Mouse (Mus musculus) midbrain, embryonic 12.5 days (tissue): ENCODE measurements around the gene Olfr16. TPM values are rescaled to one million over a fixed set of nuclear protein-coding genes. Genes with fewer than 3 reads are reported as not detected.

ENCODE experiments used
- ATAC-seq: fragments of 200-750 bp; cut with Nextera tagmentation; 2 replicates; pipeline ENCODE4 v1.8.0; 2017; ENCODE audit warnings: low read depth, moderate TSS enrichment, moderate library complexity; ENCODE audit not compliant: low FRiP score
- H3K27ac ChIP-seq: fragments of 300-500 bp; sonication (generic); replicated peaks from 2 replicates; pipeline ENCODE4 v1.5.1; 2016; ENCODE audit warnings: mild to moderate bottlenecking
- H3K27me3 ChIP-seq: fragments of 300-500 bp; sonication (generic); 2 replicates; pipeline ENCODE4 v1.6.1; 2016; ENCODE audit warnings: mild to moderate bottlenecking
- H3K36me3 ChIP-seq: fragments of 300-500 bp; sonication (generic); 2 replicates; pipeline ENCODE4 v1.6.1; 2016
- H3K4me1 ChIP-seq: fragments of 300-500 bp; sonication (generic); 2 replicates; pipeline ENCODE4 v1.6.1; 2016
- H3K4me2 ChIP-seq: fragments of 300-500 bp; sonication (generic); replicated peaks from 2 replicates; pipeline ENCODE4 v1.6.1; 2016; ENCODE audit warnings: mild to moderate bottlenecking, moderate library complexity
- H3K4me3 ChIP-seq: fragments of 300-500 bp; sonication (generic); 2 replicates; pipeline ENCODE4 v1.5.1; 2016; ENCODE audit warnings: mild to moderate bottlenecking
- H3K9ac ChIP-seq: fragments of 300-500 bp; sonication (generic); replicated peaks from 2 replicates; pipeline ENCODE4 v1.6.1; 2016; ENCODE audit warnings: mild to moderate bottlenecking, moderate library complexity
- H3K9me3 ChIP-seq: fragments of 300-500 bp; sonication (generic); 2 replicates; pipeline ENCODE4 v1.6.1; 2016; ENCODE audit warnings: mild to moderate bottlenecking
- WGBS: fragments of 180-500 bp; shearing (Covaris S2); methylation state at CpG from one replicate; pipeline ENCODE4 v1.1.7; 2016; 5-methylcytosine and 5-hydroxymethylcytosine counted together
- polyA plus RNA-seq: library from polyadenylated mRNA; unstranded; fragments of >200 nt; fragmentation: Nextera tagmentation; extraction: Ambion mirVana; gene quantifications from 2 replicates; pipeline ENCODE4 v1.2.1, GENCODE M21; 2016

The Olfr16 gene
- polyA plus RNA-seq = not detected in 2 replicates

DNA sequence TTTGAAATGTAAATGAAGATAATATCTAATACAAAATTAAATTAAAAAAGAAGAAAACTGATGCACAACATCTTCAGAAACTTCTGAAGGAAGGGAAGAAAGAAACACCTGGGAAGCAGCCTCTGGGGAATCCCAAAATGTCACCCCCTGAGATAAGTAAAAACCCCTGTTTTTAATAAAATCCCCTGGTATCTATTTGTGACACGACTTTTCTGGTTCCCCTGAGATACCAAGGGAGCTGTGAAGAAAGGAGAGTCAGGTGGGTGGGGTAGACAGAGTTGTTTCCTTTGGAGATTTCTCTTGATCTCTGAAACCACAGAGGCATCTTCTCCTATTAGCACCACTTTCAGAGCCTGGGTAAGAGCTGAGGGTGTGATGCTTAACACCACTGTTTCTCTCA lies at the start of gene Olfr16:
Gene Olfr16 (plus strand): TSS at position 250 of the 400 bp plus-strand sequence.
- Histone ChIP-seq H3K27me3 (no peaks in the 10 kb centered on the region), H3K9me3 (no peaks in the 10 kb centered on the region), H3K36me3 (no peaks in the 10 kb centered on the region), H3K4me3 (no peak within 1 kb of the TSS), H3K4me1 (no peaks in the 10 kb centered on the region), H3K4me2 (no peak within 1 kb of the TSS), H3K9ac (no peak within 1 kb of the TSS), H3K27ac (no peak within 1 kb of the TSS)
- WGBS = 64% methylated on average over 1 of the region's 1 CpGs
- no peak for ATAC-seq

DNA sequence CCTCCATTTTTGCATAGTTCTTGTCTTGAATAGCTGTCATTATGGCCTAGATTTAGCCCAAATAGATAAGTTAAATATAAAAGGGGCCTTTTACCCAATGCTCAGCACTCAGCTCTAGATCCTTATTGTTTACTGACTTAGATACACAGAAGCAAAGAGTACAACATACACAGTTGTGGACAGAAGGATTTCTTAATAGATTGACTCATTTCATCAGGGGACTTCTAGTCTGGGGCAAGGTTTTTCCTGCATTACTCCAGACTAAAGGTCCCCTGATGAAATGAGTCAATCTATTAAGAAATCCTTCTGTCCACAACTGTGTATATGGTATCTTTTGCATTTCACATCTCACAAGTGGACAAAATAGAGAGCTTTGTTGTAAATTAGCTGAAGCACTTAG lies 46.9 kb upstream of the Olfr16 start:
- H3K4me1 ChIP-seq = no peaks in the 10 kb centered on the region
- H3K27me3 ChIP-seq = no peaks in the 10 kb centered on the region
- no peak overlapping the region for H3K4me2 ChIP-seq
- H3K4me3 ChIP-seq = no peak overlapping the region
- no peaks in the 10 kb centered on the region for H3K9me3 ChIP-seq
- H3K36me3 ChIP-seq = no peaks in the 10 kb centered on the region
- no peak for ATAC-seq
- H3K27ac ChIP-seq = no peak overlapping the region
- H3K9ac ChIP-seq = no peak overlapping the region

DNA sequence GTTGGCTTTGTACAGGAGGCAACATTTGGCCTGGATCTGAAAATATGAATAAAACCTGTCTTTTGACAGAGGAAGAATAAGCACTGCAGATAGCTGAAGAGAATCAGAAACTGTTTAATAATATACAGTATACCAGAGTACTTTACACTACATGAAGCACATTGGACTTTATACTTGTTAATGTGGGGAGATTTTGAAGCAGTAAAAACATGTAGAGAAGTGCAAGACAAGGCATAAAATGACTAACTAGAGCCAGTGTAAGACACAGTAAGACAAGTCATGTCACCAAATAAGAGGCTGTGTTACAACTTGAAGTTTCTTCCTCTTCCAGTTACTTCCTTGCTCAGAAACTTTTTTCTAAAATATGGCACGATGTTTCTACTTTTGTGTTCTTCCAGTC lies 33.1 kb upstream of the Olfr16 start:
- Histone ChIP-seq H3K27me3 (no peaks in the 10 kb centered on the region), H3K9ac (no peak overlapping the region), H3K9me3 (no peaks in the 10 kb centered on the region), H3K4me1 (no peaks in the 10 kb centered on the region), H3K36me3 (no peaks in the 10 kb centered on the region), H3K4me2 (no peak overlapping the region), H3K27ac (no peak overlapping the region), H3K4me3 (no peak overlapping the region)
- 91% methylated on average over 1 of the region's 1 CpGs for WGBS
- ATAC-seq = no peak

DNA sequence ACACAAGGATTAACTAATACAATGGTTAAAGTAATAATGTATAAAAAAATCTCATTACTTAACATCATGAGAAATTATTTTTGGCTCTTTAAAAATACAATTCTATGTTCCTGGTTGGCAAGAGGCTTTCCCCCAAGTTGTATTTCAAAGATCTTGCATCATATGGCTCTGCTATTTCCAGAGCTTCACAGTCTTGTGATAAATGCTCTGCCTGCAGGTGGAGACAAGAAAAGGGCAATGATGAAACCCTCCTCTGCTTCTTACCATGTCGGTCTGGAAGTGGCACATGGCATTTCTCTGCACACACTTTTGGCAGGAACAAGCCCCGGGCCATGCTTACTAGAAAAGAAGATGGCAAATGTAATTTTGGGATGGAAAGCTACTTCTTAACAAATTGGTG lies 31.8 kb upstream of the Olfr16 start:
- H3K36me3 ChIP-seq = no peaks in the 10 kb centered on the region
- 88% methylated on average over 2 of the region's 2 CpGs for WGBS
- no peak for ATAC-seq
- no peak overlapping the region for H3K4me2 ChIP-seq
- no peak overlapping the region for H3K9ac ChIP-seq
- H3K27me3 ChIP-seq = no peaks in the 10 kb centered on the region
- no peak overlapping the region for H3K4me3 ChIP-seq
- no peaks in the 10 kb centered on the region for H3K9me3 ChIP-seq
- no peaks in the 10 kb centered on the region for H3K4me1 ChIP-seq
- no peak overlapping the region for H3K27ac ChIP-seq

DNA sequence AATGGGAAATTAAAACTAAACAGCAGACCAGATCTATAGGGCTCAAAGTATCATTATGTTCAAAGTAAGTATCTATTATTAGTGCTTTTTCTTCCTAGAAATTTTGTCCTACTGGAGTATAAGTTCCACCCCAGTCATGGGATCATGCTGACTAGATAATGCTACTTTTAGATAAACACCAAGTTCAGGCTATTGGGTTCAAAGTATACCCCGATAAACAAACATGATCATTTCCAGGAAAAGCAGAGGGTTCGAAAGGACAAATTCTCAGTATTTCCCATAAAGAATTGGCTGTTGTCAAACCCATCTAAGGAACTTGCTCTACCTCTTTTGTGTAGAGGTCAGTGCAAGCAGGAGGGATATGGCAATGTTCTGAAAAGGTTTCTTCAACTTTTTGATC lies 18.0 kb upstream of the Olfr16 start:
- no peaks in the 10 kb centered on the region for H3K9me3 ChIP-seq
- H3K27me3 ChIP-seq = no peaks in the 10 kb centered on the region
- 94% methylated on average over 2 of the region's 2 CpGs for WGBS
- H3K36me3 ChIP-seq = no peaks in the 10 kb centered on the region
- H3K9ac ChIP-seq = no peak overlapping the region
- H3K4me3 ChIP-seq = no peak overlapping the region
- ATAC-seq = no peak
- H3K4me2 ChIP-seq = no peak overlapping the region
- H3K4me1 ChIP-seq = no peaks in the 10 kb centered on the region
- no peak overlapping the region for H3K27ac ChIP-seq

DNA sequence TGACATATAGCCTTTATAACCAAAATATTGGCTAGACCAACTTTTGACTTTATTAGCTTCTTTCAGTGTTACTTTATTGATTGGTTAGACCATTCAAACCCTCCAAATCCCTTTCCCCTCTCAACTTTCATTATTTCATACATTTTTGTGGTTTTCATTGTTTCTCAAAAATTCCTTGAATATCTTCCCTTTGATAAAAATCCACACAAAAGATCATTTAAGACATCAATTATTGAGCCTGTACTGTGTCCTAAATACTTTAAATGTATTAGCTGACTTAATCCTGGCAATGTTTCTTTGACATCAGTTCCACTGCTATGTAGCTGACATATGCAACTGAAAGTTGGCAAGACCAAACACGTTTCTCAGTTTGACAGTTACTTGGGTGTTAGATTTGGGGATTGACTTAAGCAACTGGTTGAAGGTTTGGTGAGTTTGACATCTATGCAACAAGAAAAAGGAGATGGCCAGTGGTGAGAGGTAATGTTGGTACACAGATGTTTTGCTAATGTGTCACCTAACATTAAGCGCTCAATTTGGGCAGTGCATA lies 1.0 kb downstream of the Olfr16 start:
- H3K27me3 ChIP-seq = no peaks in the 10 kb centered on the region

DNA sequence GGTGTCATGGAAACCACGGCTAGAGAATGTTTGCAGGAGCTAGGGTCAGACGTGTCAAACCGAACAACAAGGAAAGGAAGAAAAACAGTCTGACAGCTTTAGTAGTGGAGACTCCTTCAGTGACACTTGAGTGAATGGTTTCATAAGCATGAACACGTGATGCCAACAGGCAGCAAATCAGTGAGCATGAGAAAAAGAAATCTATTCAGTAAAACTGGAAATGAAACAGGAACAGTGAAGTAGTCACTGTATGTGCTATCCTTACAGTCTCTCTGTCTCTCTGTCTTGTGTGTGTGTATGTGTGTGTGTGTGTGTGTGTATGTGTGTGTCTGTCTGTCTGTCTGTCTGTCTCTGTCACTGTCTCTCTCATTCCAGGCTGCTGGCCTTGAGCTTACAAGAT lies 5.2 kb downstream of the Olfr16 start:
- Histone ChIP-seq H3K4me3 (no peak overlapping the region), H3K36me3 (no peaks in the 10 kb centered on the region), H3K27me3 (no peaks in the 10 kb centered on the region), H3K4me2 (no peak overlapping the region), H3K9ac (no peak overlapping the region), H3K9me3 (no peaks in the 10 kb centered on the region), H3K27ac (no peak overlapping the region), H3K4me1 (no peaks in the 10 kb centered on the region)
- WGBS = 70% methylated on average over 4 of the region's 4 CpGs
- no peak for ATAC-seq

More for the DNA sequence above, 1.0 kb downstream of the Olfr16 start:
- WGBS = 74% methylated on average over 2 of the region's 2 CpGs
- no peaks in the 10 kb centered on the region for H3K36me3 ChIP-seq
- no peak overlapping the region for H3K4me2 ChIP-seq
- no peaks in the 10 kb centered on the region for H3K9me3 ChIP-seq
- H3K4me1 ChIP-seq = no peaks in the 10 kb centered on the region
- H3K4me3 ChIP-seq = no peak overlapping the region
- no peak for ATAC-seq
- no peak overlapping the region for H3K9ac ChIP-seq
- H3K27ac ChIP-seq = no peak overlapping the region

DNA sequence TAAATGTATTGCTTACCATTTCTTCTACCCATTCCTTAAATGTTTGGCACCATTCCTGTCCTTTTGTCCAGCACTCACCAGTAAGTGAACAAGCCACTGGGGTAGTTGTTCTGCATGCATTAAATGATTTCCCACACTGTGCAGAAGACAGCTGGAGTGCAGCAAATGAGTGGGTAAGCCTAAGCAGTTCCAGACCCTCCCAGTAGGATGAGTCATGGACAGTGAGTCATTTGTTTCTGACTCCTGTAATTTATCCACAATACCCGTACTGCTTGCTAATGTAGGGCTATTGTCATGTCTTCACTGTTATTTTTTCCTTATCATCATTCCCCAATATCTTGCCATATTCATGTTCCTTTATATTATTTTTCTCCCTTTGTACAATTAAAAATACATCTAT lies 10.2 kb downstream of the Olfr16 start:
- Histone ChIP-seq H3K4me2 (no peak overlapping the region), H3K36me3 (no peaks in the 10 kb centered on the region), H3K27me3 (no peaks in the 10 kb centered on the region), H3K4me3 (no peak overlapping the region), H3K9ac (no peak overlapping the region), H3K4me1 (no peaks in the 10 kb centered on the region), H3K9me3 (no peaks in the 10 kb centered on the region), H3K27ac (no peak overlapping the region)
- ATAC-seq = no peak
- WGBS = 67% methylated on average over 1 of the region's 1 CpGs

DNA sequence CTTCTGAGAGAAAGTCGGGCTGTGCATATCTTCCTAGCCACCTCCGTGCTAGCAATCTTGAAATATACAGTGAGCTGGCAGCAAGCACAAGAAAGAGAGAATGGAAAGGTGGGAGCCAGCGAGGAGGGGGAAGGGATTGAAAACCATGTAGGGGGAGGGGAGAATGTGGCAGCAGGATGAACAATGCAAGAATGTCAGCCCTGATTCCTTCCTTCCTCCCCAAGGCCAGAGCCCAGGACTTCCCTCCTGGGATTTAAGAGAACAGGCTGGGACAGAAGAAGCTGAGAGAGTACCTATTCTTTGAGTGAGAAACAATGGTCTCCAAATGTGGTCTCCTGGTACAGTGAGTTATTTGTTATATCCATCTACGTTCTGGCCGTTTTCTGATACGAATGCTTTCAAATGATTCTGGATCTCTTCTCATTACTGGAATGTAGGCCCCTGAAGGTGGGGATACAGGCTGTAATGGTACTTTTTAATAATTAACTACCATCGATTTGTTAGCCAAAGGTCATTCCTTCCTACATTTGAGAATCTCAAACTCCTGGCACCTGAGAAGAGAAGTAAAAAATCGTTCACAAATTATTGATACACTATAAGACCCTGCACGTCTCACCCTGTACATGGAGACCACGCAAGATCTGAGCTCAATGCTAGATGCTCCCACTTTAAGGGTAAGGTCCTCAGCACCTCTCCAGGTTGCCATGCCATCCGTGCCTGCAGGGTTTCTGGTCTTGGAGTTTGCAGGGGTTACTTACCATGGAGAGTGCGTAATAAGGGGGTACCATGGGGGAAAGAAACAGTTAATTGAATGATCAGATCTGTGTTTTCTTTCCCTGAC lies 39.8 kb downstream of the Olfr16 start:
- H3K4me3 ChIP-seq = no peak overlapping the region
- no peaks in the 10 kb centered on the region for H3K9me3 ChIP-seq
- H3K4me1 ChIP-seq = no peaks in the 10 kb centered on the region
- WGBS = 77% methylated on average over 12 of the region's 12 CpGs
- H3K4me2 ChIP-seq = no peak overlapping the region
- H3K36me3 ChIP-seq = no peaks in the 10 kb centered on the region
- no peak overlapping the region for H3K27ac ChIP-seq
- H3K27me3 ChIP-seq = no peaks in the 10 kb centered on the region
- no peak for ATAC-seq
- H3K9ac ChIP-seq = no peak overlapping the region

DNA sequence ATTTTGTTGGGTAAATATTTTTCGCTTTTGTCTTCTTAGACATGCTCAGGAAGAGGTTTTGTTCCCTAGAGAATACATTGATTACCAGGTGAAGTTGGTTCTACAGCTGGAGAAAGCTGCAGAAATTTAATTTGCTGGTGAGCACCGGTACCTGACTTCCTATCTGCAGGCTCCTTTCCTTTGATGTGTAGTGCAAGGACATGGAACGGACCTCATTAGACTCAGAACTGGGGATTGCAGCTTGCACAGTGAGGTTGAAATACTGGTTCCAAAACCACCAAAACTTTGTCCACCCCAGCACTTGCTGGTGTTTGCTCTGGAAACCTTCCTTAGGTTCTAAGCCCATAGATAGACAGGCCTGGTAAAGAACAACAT lies 40.4 kb downstream of the Olfr16 start:
- no peaks in the 10 kb centered on the region for H3K4me1 ChIP-seq
- WGBS = 88% methylated on average over 3 of the region's 3 CpGs

More for the DNA sequence above, 40.4 kb downstream of the Olfr16 start:
- H3K4me2 ChIP-seq = no peak overlapping the region
- ATAC-seq = no peak
- H3K9me3 ChIP-seq = no peaks in the 10 kb centered on the region
- no peak overlapping the region for H3K4me3 ChIP-seq
- no peaks in the 10 kb centered on the region for H3K36me3 ChIP-seq
- no peak overlapping the region for H3K9ac ChIP-seq
- H3K27me3 ChIP-seq = no peaks in the 10 kb centered on the region
- no peak overlapping the region for H3K27ac ChIP-seq
